Mouse (Mus musculus) leukemia stem cell, adult 10-12 weeks (primary cell): ENCODE results near the gene Tomm34. TPM values are rescaled to one million over a fixed set of nuclear protein-coding genes. Genes with fewer than 3 reads are reported as not detected.

ENCODE experiments used
- polyA plus RNA-seq: library from polyadenylated mRNA; stranded (reverse); fragments of >175 nt; gene quantifications from 2 replicates; pipeline ENCODE4 v1.2.3, GENCODE M21; 2012; ENCODE audit warnings: low replicate concordance

The Tomm34 gene
- polyA plus RNA-seq: 32.5 and 38.0 TPM in 2 replicates

DNA sequence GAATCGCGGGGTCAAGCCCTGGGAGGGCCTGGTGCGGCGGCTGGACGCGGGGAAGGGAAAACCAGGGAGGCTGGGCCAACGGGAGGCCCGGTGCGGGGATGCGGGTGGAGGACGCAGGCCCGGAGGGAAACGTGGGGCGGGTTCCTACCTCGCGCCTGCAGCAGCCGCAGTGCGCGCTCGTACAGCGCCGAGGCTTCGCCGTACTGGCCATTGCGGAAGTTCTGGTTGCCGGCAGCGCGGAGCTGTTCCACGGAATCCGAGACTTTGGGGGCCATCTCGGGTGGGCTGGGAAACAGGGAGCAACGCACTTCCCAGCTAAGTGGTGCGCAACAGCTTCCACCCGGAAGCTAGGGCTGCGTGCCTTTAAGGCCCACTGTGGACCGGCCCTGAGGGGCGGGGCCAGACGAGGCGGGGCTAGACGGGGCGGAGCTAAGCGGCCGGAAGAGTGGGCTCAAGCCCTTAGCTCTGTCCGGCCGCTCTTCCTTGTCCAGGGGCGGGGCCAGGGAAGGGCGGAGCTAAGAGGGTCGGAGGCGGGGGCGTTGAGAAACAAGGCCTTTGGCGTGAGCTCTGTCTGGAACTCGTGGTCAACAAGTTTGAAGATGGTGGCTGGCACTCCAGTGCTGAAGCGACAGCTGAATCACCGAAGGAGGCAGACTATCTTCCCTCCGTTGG lies at the start of gene Tomm34:
Gene Tomm34, minus strand, starts transcription at position 405 of the 672 bp plus-strand sequence.

DNA sequence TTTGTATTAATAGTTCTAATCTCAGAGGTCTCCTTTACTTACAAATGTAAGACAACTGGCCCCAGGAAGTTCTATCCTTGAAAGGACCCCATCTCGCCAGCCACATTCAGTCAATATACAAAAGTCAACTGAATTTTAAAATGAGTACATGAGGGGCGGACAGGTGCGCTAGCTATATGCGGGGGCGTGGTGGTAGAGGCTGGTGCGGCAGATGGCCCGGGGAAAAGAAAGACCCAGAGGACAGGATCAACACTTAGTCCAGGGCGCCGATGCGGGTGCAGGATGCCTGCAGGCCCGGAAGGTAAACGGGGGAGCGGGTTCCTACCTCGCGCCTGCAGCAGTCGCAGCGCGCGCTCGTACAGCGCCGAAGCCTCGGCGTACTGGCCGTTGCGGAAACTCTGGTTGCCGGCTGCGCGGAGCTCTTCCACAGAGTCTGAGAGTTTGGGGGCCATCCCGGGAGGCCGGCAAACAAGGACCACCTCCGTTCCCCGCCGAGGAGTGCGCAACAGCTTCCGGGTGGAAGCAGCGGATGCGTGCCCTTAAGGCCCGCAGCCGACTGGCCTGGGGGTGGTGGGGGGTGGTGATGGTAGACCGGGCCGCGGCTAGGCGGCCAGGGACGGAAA lies 716 bp downstream of the Tomm34 start, which contains the start of gene Stk4:
Gene Stk4, plus strand, starts transcription at position 181 of the 623 bp plus-strand sequence.

DNA sequence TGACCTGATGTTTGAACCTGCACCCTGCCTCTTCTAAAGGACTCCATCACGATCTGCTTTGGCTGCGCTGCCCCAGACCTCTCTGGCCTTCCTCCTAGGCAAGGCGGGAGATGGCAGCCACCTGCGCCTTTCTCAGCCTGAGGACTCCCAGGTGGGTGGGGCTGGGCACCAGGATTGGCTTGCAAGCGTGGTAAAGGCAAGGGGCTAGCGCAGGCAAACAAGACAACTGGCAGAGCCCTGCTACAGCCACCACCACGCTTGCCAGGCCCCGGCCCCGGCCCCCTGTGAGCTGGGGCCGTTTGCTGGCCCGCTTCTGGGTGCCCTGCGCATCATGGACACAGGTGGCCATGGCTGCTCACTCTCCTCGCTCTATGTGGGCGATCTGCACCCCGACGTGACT lies 45.8 kb downstream of the Tomm34 start, which contains the start of gene Pabpc1l:
Gene Pabpc1l, plus strand, starts transcription at position 301 of the 400 bp plus-strand sequence.

Other genes starting within 250 kb of the Tomm34 start
- not detected in 2 replicates for gene Kcnk15, start 217.5 kb downstream of the Tomm34 start, polyA plus RNA-seq
- gene Rims4, start 152.5 kb downstream of the Tomm34 start, polyA plus RNA-seq: not detected in 2 replicates
- 41.7 and 48.9 TPM in 2 replicates for gene Ywhab, start 76.2 kb downstream of the Tomm34 start, polyA plus RNA-seq
- not detected in 2 replicates for gene Pabpc1l, start 45.7 kb downstream of the Tomm34 start, polyA plus RNA-seq
- gene Stk4, start 847 bp downstream of the Tomm34 start, polyA plus RNA-seq: 7.5 and 23.7 TPM in 2 replicates
- gene Kcns1, start 99.9 kb upstream of the Tomm34 start, polyA plus RNA-seq: 0.08 and 0.16 TPM in 2 replicates
- not detected in 2 replicates for gene Wfdc5, start 111.6 kb upstream of the Tomm34 start, polyA plus RNA-seq
- 0.25 TPM in 1 of 2 replicates, not detected in the other for gene Wfdc12, start 119.4 kb upstream of the Tomm34 start, polyA plus RNA-seq
- not detected in 2 replicates for gene Wfdc15a, start 129.0 kb upstream of the Tomm34 start, polyA plus RNA-seq
- not detected in 2 replicates for gene Wfdc15b, start 150.5 kb upstream of the Tomm34 start, polyA plus RNA-seq
- gene Svs2, start 167.3 kb upstream of the Tomm34 start, polyA plus RNA-seq: not detected in 2 replicates
- gene Svs3b, start 185.5 kb upstream of the Tomm34 start, polyA plus RNA-seq: not detected in 2 replicates
- not detected in 2 replicates for gene Svs4, start 207.3 kb upstream of the Tomm34 start, polyA plus RNA-seq
- not detected in 2 replicates for gene Svs3a, start 218.1 kb upstream of the Tomm34 start, polyA plus RNA-seq
- gene Svs6, start 245.6 kb upstream of the Tomm34 start, polyA plus RNA-seq: not detected in 2 replicates